Mouse (Mus musculus): ENCODE results near the gene Fbrs. TPM values are rescaled to one million over a fixed set of nuclear protein-coding genes. Genes with fewer than 3 reads are reported as not detected.

Fbrs gene
- total and polyA plus RNA-seq, 3 experiments = 54.8 to 90.7 (median 57.8) TPM

Small RNAs within 50 kb of the gene (microRNA-seq; reads per million reads assigned to microRNA genes)
- gene Gm47278 (0 reads per million in 2 experiments), gene Mir7060 (0 reads per million in 2 experiments)

Other genes with a start within 250 kb of the Fbrs start
- 10 to 100 TPM; 11.7 to 12.7 TPM for gene Zfp553, start 246.1 kb upstream of the Fbrs start, total RNA-seq (2021)
- gene Zfp553, start 246.1 kb upstream of the Fbrs start, polyA plus RNA-seq (2012; rRNA removed) = 18.3 and 20.5 TPM in 2 replicates
- 10 to 100 TPM in 1 of 2 experiments, 1 to 10 TPM in 1; 7.1 to 11.4 TPM for gene Sept1, start 246.1 kb upstream of the Fbrs start, total RNA-seq (2021)
- 8.6 and 10.9 TPM in 2 replicates for gene Sept1, start 246.1 kb upstream of the Fbrs start, polyA plus RNA-seq (2012; rRNA removed)
- 10 to 100 TPM; 27.1 to 32.4 TPM for gene Zfp771, start 234.9 kb upstream of the Fbrs start, total RNA-seq (2021)
- gene Zfp771, start 234.9 kb upstream of the Fbrs start, polyA plus RNA-seq (2012; rRNA removed) = 295 and 338 TPM in 2 replicates
- gene Dctpp1, start 218.5 kb upstream of the Fbrs start, total RNA-seq (2021) = 10 to 100 TPM; 34.7 to 37.6 TPM
- 45.1 and 57.1 TPM in 2 replicates for gene Dctpp1, start 218.5 kb upstream of the Fbrs start, polyA plus RNA-seq (2012; rRNA removed)
- 100 to 1,000 TPM in 1 of 2 experiments, 10 to 100 TPM in 1; 90.0 to 118 TPM for gene Sephs2, start 205.1 kb upstream of the Fbrs start, total RNA-seq (2021)
- 41.8 and 46.5 TPM in 2 replicates for gene Sephs2, start 205.1 kb upstream of the Fbrs start, polyA plus RNA-seq (2012; rRNA removed)
- gene Itgal, start 182.9 kb upstream of the Fbrs start, total RNA-seq (2021) = 1 to 10 TPM; 1.7 to 2.4 TPM
- gene Itgal, start 182.9 kb upstream of the Fbrs start, polyA plus RNA-seq (2012; rRNA removed) = 1.6 and 1.7 TPM in 2 replicates
- 10 to 100 TPM; 30.5 to 32.3 TPM for gene Zfp768, start 133.6 kb upstream of the Fbrs start, total RNA-seq (2021)
- gene Zfp768, start 133.6 kb upstream of the Fbrs start, polyA plus RNA-seq (2012; rRNA removed) = 52.5 and 54.2 TPM in 2 replicates
- gene Zfp747, start 103.1 kb upstream of the Fbrs start, total RNA-seq (2021) = 10 to 100 TPM in 1 of 2 experiments, 1 to 10 TPM in 1; 8.0 to 11.2 TPM
- 4.4 and 6.7 TPM in 2 replicates for gene Zfp747, start 103.1 kb upstream of the Fbrs start, polyA plus RNA-seq (2012; rRNA removed)
- 1 to 10 TPM; 4.4 to 6.3 TPM for gene 9130019O22Rik, start 92.0 kb upstream of the Fbrs start, total RNA-seq (2021)
- 2.5 and 3.3 TPM in 2 replicates for gene 9130019O22Rik, start 92.0 kb upstream of the Fbrs start, polyA plus RNA-seq (2012; rRNA removed)
- gene E430018J23Rik, start 85.6 kb upstream of the Fbrs start, total RNA-seq (2021) = 10 to 100 TPM in 1 of 2 experiments, 1 to 10 TPM in 1; 7.1 to 10.3 TPM
- gene E430018J23Rik, start 85.6 kb upstream of the Fbrs start, polyA plus RNA-seq (2012; rRNA removed) = 8.9 and 10.0 TPM in 2 replicates
- 1 to 10 TPM; 5.0 to 8.1 TPM for gene Zfp764, start 72.4 kb upstream of the Fbrs start, total RNA-seq (2021)
- gene Zfp764, start 72.4 kb upstream of the Fbrs start, polyA plus RNA-seq (2012; rRNA removed) = 4.1 and 4.5 TPM in 2 replicates
- 10 to 100 TPM; 13.3 to 15.3 TPM for gene Zfp688, start 57.1 kb upstream of the Fbrs start, total RNA-seq (2021)
- gene Zfp688, start 57.1 kb upstream of the Fbrs start, polyA plus RNA-seq (2012; rRNA removed) = 30.2 and 33.8 TPM in 2 replicates
- 1 to 10 TPM; 3.9 to 4.6 TPM for gene Zfp689, start 30.0 kb upstream of the Fbrs start, total RNA-seq (2021)
- gene Zfp689, start 30.0 kb upstream of the Fbrs start, polyA plus RNA-seq (2012; rRNA removed) = 7.0 and 7.1 TPM in 2 replicates
- gene Prr14, start 19.6 kb upstream of the Fbrs start, total RNA-seq (2021) = 10 to 100 TPM; 49.0 to 56.8 TPM
- 73.2 and 87.0 TPM in 2 replicates for gene Prr14, start 19.6 kb upstream of the Fbrs start, polyA plus RNA-seq (2012; rRNA removed)
- 10 to 100 TPM; 68.6 to 90.2 TPM for gene Srcap, start 32.8 kb downstream of the Fbrs start, total RNA-seq (2021)
- gene Srcap, start 32.8 kb downstream of the Fbrs start, polyA plus RNA-seq (2012; rRNA removed) = 29.3 and 41.2 TPM in 2 replicates
- 10 to 100 TPM; 19.1 to 19.7 TPM for gene Gm42715, start 40.4 kb downstream of the Fbrs start, total RNA-seq (2021)
- 4.0 and 6.7 TPM in 2 replicates for gene Gm42715, start 40.4 kb downstream of the Fbrs start, polyA plus RNA-seq (2012; rRNA removed)
- not detected for gene Tmem265, start 82.2 kb downstream of the Fbrs start, total RNA-seq (2021)
- gene Tmem265, start 82.2 kb downstream of the Fbrs start, polyA plus RNA-seq (2012; rRNA removed) = 0.39 and 2.5 TPM in 2 replicates
- 10 to 100 TPM; 37.3 to 44.4 TPM for gene Phkg2, start 94.1 kb downstream of the Fbrs start, total RNA-seq (2021)
- gene Phkg2, start 94.1 kb downstream of the Fbrs start, polyA plus RNA-seq (2012; rRNA removed) = 48.3 and 53.2 TPM in 2 replicates
- 10 to 100 TPM in 1 of 2 experiments, 1 to 10 TPM in 1; 7.6 to 11.4 TPM for gene Ccdc189, start 109.4 kb downstream of the Fbrs start, total RNA-seq (2021)
- gene Ccdc189, start 109.4 kb downstream of the Fbrs start, polyA plus RNA-seq (2012; rRNA removed) = 4.8 and 6.1 TPM in 2 replicates
- gene Rnf40, start 109.6 kb downstream of the Fbrs start, total RNA-seq (2021) = 10 to 100 TPM; 54.9 to 55.7 TPM
- gene Rnf40, start 109.6 kb downstream of the Fbrs start, polyA plus RNA-seq (2012; rRNA removed) = 19.3 and 23.3 TPM in 2 replicates
- gene Zfp629, start 136.6 kb downstream of the Fbrs start, total RNA-seq (2021) = 10 to 100 TPM; 16.3 to 21.2 TPM
- gene Zfp629, start 136.6 kb downstream of the Fbrs start, polyA plus RNA-seq (2012; rRNA removed) = 14.0 and 15.5 TPM in 2 replicates
- gene Bcl7c, start 229.7 kb downstream of the Fbrs start, total RNA-seq (2021) = 10 to 100 TPM; 70.9 to 86.0 TPM
- gene Bcl7c, start 229.7 kb downstream of the Fbrs start, polyA plus RNA-seq (2012; rRNA removed) = 70.5 and 78.0 TPM in 2 replicates
- 1 to 10 TPM; 3.3 to 3.7 TPM for gene Ctf1, start 233.5 kb downstream of the Fbrs start, total RNA-seq (2021)
- 18.9 and 22.1 TPM in 2 replicates for gene Ctf1, start 233.5 kb downstream of the Fbrs start, polyA plus RNA-seq (2012; rRNA removed)